In genomic region chr7:93336420-93336819, GRCm38 (mm10) we compare ENCODE assay signal across 8 mouse cellular contexts.
A peak's percentile ranks its signal among the peaks of the same experiment; 100 is the strongest.
DNase-seq lines count a peak whose midpoint lies in the region; ATAC-seq and TF ChIP-seq lines count a peak whose summit lies in the region.

No protein-coding gene starts in this region.

- H3K4me1 ChIP-seq in liver, postnatal 0 days (ENCODE audit: insufficient read depth) = no peaks in the 10 kb centered on the region
- no peaks in the 10 kb centered on the region for H3K4me1 ChIP-seq in liver, embryonic 12.5 days
- H3K4me1 ChIP-seq in forebrain, embryonic 14.5 days (ENCODE audit: control insufficient read depth, insufficient read depth, low read length) = no peaks in the 10 kb centered on the region

- no peak for TF ChIP-seq POLR2A in myocyte (IDR thresholded peaks at IDR 0.05; ENCODE audit: insufficient read length, low read depth)

- H3K9me3 ChIP-seq in liver, postnatal 0 days (ENCODE audit: low read length) = no peaks in the 10 kb centered on the region
- no peaks in the 10 kb centered on the region for H3K9me3 ChIP-seq in liver, embryonic 12.5 days (replicated peaks)
- H3K9me3 ChIP-seq in forebrain, embryonic 14.5 days (replicated peaks; ENCODE audit: control insufficient read depth, low read length) = no peaks in the 10 kb centered on the region

- H3K9ac ChIP-seq in liver, postnatal 0 days (replicated peaks) = no peak overlapping the region
- no peak overlapping the region for H3K9ac ChIP-seq in liver, embryonic 12.5 days
- no peak overlapping the region for H3K9ac ChIP-seq in forebrain, embryonic 14.5 days (ENCODE audit: low read length)

- no peaks in the 10 kb centered on the region for H3K27me3 ChIP-seq in liver, postnatal 0 days (ENCODE audit: insufficient read depth, low read length)
- H3K27me3 ChIP-seq in liver, embryonic 12.5 days (replicated peaks) = no peaks in the 10 kb centered on the region
- no peaks in the 10 kb centered on the region for H3K27me3 ChIP-seq in forebrain, embryonic 14.5 days (replicated peaks; ENCODE audit: control insufficient read depth, insufficient read depth, low read length)
- no peaks in the 10 kb centered on the region for H3K27me3 ChIP-seq in myocyte (ENCODE audit: control insufficient read depth, insufficient read depth, insufficient read length)

- WGBS in liver, postnatal 0 days (ENCODE audit: insufficient replicate concordance) = 20% methylated on average over 1 of the region's 1 CpGs
- 13% methylated on average over 1 of the region's 1 CpGs for WGBS in liver, embryonic 12.5 days (ENCODE audit: insufficient replicate concordance)
- WGBS in forebrain, embryonic 14.5 days = 25% methylated on average over 1 of the region's 1 CpGs

- H3K36me3 ChIP-seq in liver, postnatal 0 days (replicated peaks; ENCODE audit: insufficient read depth, low read length) = no peaks in the 10 kb centered on the region
- no peaks in the 10 kb centered on the region for H3K36me3 ChIP-seq in liver, embryonic 12.5 days
- no peaks in the 10 kb centered on the region for H3K36me3 ChIP-seq in forebrain, embryonic 14.5 days (ENCODE audit: control insufficient read depth, insufficient read depth, low read length)
- H3K36me3 ChIP-seq in myocyte (ENCODE audit: control insufficient read depth, insufficient read depth) = no peaks in the 10 kb centered on the region

- TF ChIP-seq CTCF in liver, postnatal 0 days (IDR thresholded peaks at IDR 0.05; ENCODE audit: low read depth) = peak; percentile 16; the same call in 1 of the 2 replicates

- TF ChIP-seq EP300 in liver, postnatal 0 days (IDR thresholded peaks at IDR 0.05; ENCODE audit: low read depth) = no peak

- no peak for ATAC-seq in liver, postnatal 0 days
- ATAC-seq in liver, embryonic 12.5 days = no peak
- peak; percentile 85; the same call in 1 of the 2 replicates for ATAC-seq in forebrain, embryonic 14.5 days

- H3K27ac ChIP-seq in liver, postnatal 0 days (ENCODE audit: low read depth) = no peak overlapping the region
- H3K27ac ChIP-seq in liver, embryonic 12.5 days = no peak overlapping the region
- H3K27ac ChIP-seq in forebrain, embryonic 14.5 days (ENCODE audit: low read depth, low read length) = no peak overlapping the region

- no peak overlapping the region for H3K4me2 ChIP-seq in liver, postnatal 0 days (ENCODE audit: low read depth, low read length)
- no peak overlapping the region for H3K4me2 ChIP-seq in liver, embryonic 12.5 days
- H3K4me2 ChIP-seq in forebrain, embryonic 14.5 days (ENCODE audit: low read length) = no peak overlapping the region
- no peak overlapping the region for H3K4me2 ChIP-seq in myocyte (ENCODE audit: low read depth)

- H3K79me2 ChIP-seq in myocyte (ENCODE audit: control insufficient read depth, insufficient read depth) = no peaks in the 10 kb centered on the region

- no peak for DNase-seq in liver, postnatal 0 days
- peak; percentile 75 for DNase-seq in forebrain, embryonic 14.5 days (ENCODE audit: low spot score)
- DNase-seq in layer of hippocampus, adult 11-12 months (ENCODE audit: low spot score) = peak; percentile 50
- no peak for DNase-seq in thymus, postnatal 0 days (ENCODE audit: low spot score)
- no peak for DNase-seq in ovary, postnatal 36 days (ENCODE audit: low spot score)
- no peak for DNase-seq in lung, adult 18-20 months

- no peak overlapping the region for H3ac ChIP-seq in myocyte (ENCODE audit: control insufficient read depth, insufficient read length)

- no peak overlapping the region for H3K4me3 ChIP-seq in liver, postnatal 0 days (ENCODE audit: low read depth, low read length)
- H3K4me3 ChIP-seq in liver, embryonic 12.5 days = no peak overlapping the region
- no peak overlapping the region for H3K4me3 ChIP-seq in forebrain, embryonic 14.5 days (ENCODE audit: low read depth, low read length)
- no peak overlapping the region for H3K4me3 ChIP-seq in myocyte

TF ChIP-seq in myocyte, 11 proteins besides CTCF, POLR2A, EP300 and RAD21:
- TF ChIP-seq MYOG (IDR thresholded peaks at IDR 0.05; ENCODE audit: control insufficient read depth in 1 of 3, insufficient read depth in 1 of 3, insufficient read length in 2 of 3, low read depth in 2 of 3) (no peak), REST (IDR thresholded peaks at IDR 0.05; ENCODE audit: insufficient read depth, insufficient read length) (no peak), CEBPB (IDR thresholded peaks at IDR 0.05; ENCODE audit: insufficient read depth, poor library complexity, severe bottlenecking) (peak; percentile 81; the same call in 1 of the 2 replicates), USF1 (IDR thresholded peaks at IDR 0.05; ENCODE audit: low read depth) (no peak), TCF3 (IDR thresholded peaks at IDR 0.05; ENCODE audit: insufficient read length, low read depth) (no peak), MAX (IDR thresholded peaks at IDR 0.05; ENCODE audit: low read depth) (no peak), POLR2AphosphoS2 (IDR thresholded peaks at IDR 0.05; ENCODE audit: insufficient read length, low read depth) (no peak), MYOD1 (IDR thresholded peaks at IDR 0.05; ENCODE audit: control insufficient read depth in 1 of 3, insufficient read length in 2 of 3, low read depth in 2 of 3) (no peak)

Comparison
In these comparisons a context has a peak if more than half of its experiments do, and no peak if none do; other contexts are left out.
1. DNase-seq: peak in forebrain, embryonic 14.5 days (single experiment) and layer of hippocampus, adult 11-12 months (single experiment); none in liver, postnatal 0 days (single experiment), thymus, postnatal 0 days (single experiment), ovary, postnatal 36 days (single experiment) and lung, adult 18-20 months (0 of 2).